Mouse (Mus musculus): ENCODE measurements around the gene Mgmt.

Gene Mgmt

DNA sequence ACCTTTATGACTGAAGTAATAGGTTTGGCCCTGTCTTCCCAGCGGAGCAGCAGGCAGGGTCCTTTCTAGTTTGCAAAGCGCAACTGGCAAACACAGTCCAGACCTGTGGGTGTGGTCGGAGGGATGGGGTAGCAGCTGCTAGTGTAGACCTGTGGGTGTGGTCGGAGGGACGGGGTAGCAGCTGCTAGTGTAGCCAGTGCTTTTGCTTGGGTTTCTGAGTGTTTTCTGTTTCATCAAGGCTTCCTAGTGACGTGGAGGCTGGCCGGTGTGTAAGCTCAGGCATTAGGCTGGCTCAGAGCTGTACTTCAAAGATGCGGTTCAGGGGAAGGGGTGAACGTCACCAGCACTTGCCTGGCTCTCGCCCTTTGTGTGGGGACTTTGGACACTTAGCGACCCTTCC lies 106.3 kb downstream of the Mgmt start:
- no peak for DNase-seq (ENCODE audit: inconsistent age in 2 of 2, low spot score in 1 of 2)

DNA sequence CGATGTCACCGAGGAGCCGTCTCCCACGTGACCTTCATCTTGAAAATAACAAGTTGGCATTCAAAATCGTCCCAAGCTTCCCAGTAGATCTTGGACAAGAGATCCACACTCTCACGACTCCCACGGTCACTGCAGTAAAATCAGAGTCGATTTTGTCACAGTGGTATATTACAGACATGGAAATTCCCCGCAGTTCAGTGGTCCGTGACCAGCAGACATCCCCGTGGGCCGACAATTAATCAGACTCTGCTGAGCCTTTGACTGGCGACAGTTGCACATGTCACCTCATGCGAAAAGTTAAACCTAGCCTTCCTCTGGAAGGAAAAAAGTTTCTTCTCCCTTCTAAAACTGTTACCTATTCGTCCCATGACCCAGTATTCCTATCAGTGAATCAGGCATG lies 106.8 kb downstream of the Mgmt start:
- DNase-seq (ENCODE audit: inconsistent age in 2 of 2, low spot score in 1 of 2) = peak in 1 of 2 experiments; percentile 32

DNA sequence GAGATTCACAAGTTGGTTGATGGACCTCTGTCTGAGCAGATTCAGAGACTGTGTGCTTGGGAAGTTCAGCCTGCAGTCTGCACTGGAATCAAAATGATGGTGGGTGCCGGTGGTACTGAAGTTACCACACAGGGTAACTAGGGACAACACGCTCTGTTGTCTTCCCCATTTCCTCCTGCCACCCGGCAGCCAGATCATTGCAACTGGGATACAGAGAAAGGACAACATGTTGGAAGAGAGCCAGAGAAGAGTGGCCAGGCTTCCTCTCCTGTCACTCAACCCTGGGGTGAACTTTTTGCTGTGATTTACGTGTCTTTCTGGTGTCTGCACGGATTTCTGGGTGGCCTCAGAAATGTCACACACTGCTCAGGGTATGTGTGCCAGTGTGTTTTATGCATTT lies 107.4 kb downstream of the Mgmt start:
- peak; percentile 30 to 73 for DNase-seq (ENCODE audit: inconsistent age in 2 of 2, low spot score in 1 of 2)

DNA sequence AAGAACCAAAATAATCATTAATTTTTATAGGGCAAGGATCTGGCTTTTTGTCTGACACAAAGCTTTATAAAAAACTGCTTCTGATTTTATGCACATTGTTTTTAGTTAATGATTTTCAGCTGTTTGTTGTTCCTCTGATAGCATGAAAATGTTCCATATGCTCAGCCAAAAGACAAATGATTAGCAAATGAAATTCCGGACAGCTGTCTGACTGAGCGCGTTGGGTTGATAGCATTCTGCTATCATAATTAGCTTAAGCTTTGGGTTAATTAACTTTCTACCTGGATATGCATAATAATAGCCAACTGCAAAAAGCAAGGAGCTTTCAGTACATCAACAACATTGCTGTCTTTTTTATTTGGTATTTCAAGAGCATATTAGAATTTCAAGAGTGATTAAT lies 108.0 kb downstream of the Mgmt start:
- DNase-seq (ENCODE audit: inconsistent age in 2 of 2, low spot score in 1 of 2) = no peak

DNA sequence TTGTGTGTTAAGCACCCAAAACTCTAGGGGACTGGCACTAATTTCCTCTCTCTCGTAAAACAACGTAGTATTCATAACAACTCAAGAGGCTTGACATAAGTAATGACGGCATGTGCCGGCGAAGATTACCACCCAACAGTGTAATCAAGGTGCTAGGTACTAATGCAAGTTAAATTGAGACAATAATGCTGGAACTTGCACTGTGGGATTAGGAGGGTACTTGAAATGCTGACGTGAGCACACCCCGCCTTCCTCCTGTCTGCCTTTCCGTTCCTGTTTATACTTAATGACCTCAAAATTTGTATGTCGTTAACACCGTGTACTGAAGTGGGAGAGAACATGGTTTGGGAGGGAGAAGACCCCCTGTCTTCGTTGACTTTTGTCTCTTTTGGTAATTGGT lies 110.9 kb downstream of the Mgmt start:
- no peak for DNase-seq (ENCODE audit: inconsistent age in 2 of 2, low spot score in 1 of 2)

DNA sequence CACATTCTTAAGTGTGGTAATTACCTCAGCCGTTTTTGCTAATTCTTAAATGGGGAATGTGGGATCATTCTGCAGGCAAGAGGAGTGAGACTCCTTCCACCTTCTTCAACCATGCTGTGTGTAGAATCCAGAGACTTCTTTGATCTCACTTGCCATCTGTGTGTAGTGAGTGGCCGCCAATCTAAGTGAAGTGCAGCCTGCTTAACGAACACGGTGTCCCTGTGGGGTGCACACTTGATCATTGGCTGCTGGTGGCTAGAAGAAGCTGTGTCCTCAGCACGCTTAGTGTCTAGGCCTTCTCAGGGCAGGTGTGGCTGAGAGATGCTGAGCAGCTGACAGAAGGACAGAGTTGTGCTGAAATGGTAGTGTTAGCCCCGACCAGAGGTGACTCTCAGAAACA lies 113.9 kb downstream of the Mgmt start:
- DNase-seq (ENCODE audit: inconsistent age in 2 of 2, low spot score in 1 of 2) = no peak

DNA sequence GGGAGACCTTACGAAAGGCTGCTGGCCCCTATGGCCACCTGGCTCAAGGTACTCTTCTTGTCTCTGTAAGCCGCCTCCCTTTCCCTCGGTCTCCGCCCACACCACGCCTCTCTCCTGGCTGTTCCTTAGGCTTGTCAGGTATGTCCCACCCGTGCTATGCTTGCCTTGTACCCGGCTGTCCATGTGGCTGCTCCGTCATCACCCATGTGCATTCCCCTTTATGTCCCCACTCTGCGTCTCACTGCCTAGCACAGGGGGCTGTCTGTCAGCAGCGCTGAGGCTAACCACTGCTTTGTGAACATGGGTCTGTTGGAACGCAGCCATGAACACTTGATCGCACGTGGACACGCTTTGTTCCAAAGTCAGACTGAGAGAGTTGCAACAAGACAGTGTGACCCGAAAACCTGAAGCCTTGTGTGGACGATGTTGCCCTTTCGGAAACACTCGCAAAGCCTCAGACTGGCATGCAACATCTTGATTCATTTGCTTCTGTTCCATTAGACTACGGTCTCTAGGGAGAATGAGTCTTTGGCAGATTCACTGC lies 115.4 kb downstream of the Mgmt start:
- DNase-seq (ENCODE audit: inconsistent age in 2 of 2, low spot score in 1 of 2) = no peak

DNA sequence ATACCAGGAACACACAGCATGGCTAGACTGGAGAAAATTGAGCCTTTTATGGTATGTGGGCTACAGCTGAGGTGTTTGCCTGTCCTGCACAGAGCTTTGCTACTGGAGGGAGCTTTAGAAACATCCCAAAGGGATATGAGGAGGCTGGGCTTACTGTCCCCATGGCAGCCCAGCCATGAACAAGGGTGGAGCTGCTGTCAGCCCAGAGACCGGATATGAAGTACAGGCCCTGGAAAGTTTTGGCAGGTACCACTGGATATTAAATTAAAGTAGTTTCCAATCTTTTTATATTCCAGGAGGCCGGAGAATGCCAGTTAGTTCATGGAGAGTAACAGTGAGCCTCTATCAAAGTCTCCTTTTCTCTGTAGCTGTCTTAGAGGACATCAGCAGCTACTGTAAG lies 116.0 kb downstream of the Mgmt start:
- no peak for DNase-seq (ENCODE audit: inconsistent age in 2 of 2, low spot score in 1 of 2)

DNA sequence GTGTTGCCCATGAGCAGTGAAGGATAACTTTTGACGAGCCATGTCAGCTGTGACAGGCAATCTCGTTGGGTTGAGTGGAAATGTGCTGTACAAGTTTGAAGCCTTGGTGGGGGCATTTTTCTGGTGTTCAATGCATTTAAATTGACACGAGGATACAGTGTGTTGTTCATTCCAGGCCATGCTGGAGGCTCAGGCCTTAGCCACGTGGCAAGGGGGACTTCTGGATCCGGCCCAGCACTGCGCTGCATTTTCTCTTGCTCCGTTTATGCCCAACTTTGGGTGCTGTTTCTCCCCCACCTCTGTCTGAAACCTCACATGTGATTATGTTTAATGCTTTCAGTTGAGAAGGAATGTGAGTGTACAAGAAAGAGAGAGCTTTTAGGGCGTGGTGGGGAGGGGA lies 118.3 kb downstream of the Mgmt start:
- DNase-seq (ENCODE audit: inconsistent age in 2 of 2, low spot score in 1 of 2) = no peak

DNA sequence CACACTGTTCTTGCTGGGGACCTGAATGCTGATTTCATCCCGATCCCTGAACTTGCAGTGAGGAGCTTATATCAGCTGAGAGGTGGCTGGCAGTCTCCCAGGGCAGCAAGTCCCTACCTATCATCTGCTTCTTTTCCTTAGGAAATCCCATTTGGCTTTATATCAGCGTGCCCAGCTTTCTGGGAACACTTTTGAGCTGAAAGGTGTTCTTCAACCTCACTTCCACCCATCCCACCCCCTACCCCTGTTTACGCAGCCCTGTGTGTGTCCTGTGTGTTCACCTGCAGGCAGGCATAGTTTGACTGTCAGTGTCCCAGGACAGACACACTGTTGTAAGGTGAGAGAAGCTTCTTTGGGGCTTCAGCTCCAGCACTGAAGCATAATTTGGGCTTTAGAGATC lies 119.0 kb downstream of the Mgmt start:
- no peak for DNase-seq (ENCODE audit: inconsistent age in 2 of 2, low spot score in 1 of 2)

DNA sequence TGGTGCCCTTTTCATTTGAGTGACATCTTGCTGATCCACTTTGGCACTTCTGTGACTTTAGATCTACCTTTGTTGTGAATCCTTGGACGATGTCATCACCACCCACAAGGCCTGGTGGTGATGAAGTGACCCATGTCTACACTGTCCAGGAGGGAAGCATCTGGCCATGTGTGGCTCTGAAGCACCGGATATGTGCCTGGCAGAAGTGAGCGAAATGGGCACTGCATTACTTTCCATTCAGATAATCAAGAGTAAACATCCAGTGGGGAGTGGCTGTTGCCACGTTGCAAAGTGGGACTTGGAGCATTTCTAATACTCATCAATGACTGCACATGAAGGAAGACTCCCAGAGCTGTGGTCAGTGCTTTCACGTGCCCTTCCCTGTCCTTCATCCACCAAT lies 124.2 kb downstream of the Mgmt start:
- DNase-seq (ENCODE audit: inconsistent age in 2 of 2, low spot score in 1 of 2) = no peak

DNA sequence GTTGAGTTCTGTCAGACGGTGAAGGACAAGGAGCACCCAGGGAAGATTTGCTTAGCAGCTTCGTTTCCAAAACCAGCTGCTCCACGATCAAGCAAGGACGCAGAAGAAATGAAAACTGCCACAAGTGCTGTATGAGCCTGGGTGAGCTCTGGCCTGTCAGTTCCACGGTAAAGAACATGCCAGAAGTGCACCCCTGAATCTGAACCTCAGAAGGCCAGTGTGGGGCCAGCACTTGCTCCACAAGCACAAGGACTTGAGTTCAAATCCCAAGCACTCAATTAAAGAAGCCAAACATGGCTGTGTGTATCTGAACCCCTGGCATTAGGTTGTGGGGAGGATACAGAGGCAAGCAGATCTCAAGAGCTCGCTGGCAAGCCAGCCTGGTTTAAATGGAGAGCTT lies 125.8 kb downstream of the Mgmt start:
- DNase-seq (ENCODE audit: inconsistent age in 2 of 2, low spot score in 1 of 2) = no peak

DNA sequence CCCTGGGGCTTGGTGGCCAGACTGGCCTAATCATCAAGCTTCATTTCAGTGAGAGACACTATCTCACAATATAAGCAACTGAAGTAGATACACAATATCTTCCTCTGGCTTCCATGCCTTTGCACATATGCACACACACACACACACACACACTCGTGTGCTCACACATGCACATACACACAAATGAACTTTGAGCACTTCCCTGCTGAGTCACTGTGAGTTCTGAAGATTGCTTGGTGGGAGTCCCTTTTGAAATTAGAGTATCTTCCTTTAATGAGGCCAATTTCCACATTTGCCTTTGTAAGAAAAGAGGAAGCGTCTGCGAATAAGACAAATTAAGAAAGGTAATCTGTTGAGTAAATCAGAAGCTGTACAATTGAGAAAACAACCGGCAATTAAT lies 136.4 kb downstream of the Mgmt start:
- no peak for DNase-seq (ENCODE audit: inconsistent age in 2 of 2, low spot score in 1 of 2)

DNA sequence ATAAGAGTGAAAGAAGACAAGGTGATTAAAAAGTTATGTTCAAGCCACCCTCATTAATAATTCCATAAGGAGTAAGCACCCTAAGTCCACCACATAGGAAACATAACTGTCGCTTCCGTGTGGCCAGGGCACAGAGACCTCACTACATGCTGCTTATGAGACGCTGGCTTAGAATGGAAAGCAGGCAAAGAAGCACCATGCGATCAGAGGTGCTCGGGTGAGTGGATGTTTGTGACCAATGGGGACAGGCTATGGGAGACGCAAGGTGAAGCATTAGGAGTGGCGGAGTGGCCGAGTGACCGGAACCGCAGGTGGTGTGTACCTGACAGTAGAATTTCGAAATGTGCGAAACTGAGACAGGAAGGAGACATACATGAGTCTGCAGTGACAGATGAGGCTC lies 138.8 kb downstream of the Mgmt start:
- no peak for DNase-seq (ENCODE audit: inconsistent age in 2 of 2, low spot score in 1 of 2)

DNA sequence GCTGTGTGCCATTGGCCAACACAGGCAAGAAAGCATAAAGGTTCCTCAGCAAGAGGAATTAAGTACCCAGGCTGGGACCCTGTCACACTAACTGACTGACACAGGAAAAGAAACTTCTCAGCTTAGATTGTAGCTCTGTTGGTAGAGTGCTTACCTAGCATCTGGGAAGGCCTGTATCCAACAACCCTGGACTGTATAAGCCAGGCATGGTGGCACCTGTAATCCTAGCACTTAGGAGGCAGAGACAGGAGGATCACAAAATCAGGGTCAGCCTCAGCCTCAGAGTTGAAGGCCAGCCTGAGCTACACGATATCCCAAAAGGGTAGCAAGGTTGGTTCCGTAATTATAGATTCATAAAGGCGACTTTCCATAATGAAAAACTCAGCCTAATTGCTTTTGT lies 140.6 kb downstream of the Mgmt start:
- DNase-seq (ENCODE audit: inconsistent age in 2 of 2, low spot score in 1 of 2) = no peak

DNA sequence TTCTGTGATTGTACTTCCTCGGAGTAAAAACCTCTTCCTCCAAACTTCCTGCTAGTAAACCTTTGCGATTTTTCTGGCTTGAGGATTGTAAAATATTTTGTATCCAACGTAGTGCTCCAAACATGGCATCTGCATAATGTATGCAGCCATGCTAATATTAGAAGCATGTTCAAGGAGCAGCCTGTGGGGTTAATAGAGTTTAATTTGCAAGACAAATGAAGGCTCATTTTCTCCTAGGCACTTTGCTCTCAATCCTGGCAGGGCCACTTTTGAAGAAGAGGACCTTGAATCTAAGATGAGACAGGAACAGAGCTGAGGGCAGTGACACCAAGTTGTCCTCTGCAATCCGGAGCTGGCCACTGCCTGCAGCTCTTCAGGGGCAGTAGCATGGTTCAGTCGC lies 141.5 kb downstream of the Mgmt start:
- DNase-seq (ENCODE audit: inconsistent age in 2 of 2, low spot score in 1 of 2) = no peak

DNA sequence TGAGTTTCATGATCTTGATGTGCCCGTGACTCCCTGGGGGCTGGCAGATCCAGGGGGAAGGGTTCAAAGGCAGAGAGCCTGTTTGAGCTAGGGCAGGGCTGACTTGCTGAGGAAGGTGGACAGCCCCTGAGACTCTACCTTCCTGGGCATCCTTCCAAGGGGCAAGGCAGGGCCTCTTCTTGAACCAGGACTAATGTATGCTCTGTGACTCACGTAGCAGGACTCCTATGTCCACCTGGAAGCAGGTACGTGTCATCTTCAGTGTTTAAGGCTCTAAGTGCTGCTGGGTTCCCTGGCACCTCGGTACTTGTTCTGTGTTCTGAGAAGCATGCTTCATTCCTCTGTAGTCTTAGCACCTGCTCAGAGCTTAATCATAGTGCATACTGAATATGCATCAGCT lies 143.1 kb downstream of the Mgmt start:
- no peak for DNase-seq (ENCODE audit: inconsistent age in 2 of 2, low spot score in 1 of 2)

DNA sequence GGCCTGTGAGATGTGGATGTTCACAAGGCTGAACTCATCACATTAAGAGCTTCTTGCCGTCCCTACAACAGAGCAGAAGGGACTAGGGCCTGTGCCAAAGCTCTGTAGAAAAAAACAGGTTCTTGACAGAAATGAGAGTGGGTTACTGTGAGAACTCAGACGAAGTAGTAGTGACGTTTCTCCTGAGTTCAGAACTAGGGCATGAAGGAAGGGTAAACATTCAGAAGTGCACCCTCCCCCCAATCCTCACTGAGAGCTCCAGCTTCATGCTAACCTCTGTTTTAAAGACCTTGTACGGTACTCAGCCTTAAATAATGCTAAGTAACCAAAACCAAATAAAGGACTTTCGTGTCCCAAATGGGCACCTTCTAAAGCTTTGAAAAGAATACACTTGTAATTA lies 143.5 kb downstream of the Mgmt start:
- DNase-seq (ENCODE audit: inconsistent age in 2 of 2, low spot score in 1 of 2) = no peak

DNA sequence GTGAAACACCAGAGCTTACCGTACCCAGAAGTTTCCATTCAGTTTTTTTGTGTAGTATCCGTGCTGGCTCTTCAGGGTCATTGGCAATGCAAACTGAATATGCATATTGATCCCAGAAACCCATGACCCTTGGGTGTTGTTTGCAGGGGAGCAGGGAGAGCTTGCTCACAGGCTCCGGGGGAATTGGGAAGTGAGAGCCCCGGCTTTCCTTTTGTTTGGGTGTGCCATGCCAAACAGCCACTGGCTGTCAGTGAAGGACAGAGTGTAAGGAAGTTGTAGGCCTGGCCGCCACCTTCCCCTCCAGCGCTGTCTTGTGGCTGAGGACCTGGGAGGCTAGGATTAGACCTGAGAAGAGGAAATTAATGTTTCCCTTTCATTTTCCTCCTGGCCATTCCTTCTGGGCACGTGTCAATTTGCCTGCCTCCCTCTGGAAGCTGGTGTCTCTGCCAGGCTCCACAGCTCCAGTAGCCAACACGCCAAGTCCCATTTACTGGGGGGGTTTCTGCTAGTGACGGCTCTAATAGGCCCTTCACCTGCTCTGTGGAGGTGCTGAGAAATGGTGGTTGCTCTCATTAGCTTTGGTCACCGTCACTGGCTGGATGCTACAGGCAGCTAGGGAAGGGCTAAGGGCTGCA lies 144.0 kb downstream of the Mgmt start:
- no peak for DNase-seq (ENCODE audit: inconsistent age in 2 of 2, low spot score in 1 of 2)

DNA sequence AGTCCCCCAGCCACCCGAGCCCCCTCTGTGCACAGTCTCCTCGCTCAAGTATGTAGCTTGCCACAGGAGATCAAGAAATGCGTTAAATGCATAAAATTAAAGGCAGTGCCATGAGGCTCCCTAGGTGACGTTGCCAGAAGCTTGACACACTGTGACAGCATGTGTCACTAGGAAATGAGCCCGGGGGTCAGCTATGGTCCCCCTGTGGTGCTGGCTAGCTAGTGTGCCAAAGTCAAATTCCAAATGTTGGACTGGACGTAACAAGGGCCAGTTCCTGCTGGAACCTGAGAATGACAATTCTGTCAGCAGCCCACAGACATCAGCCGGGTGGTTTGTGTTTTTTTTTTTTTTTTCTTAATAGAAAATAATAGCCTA lies 144.5 kb downstream of the Mgmt start:
- DNase-seq (ENCODE audit: inconsistent age in 2 of 2, low spot score in 1 of 2) = no peak

DNA sequence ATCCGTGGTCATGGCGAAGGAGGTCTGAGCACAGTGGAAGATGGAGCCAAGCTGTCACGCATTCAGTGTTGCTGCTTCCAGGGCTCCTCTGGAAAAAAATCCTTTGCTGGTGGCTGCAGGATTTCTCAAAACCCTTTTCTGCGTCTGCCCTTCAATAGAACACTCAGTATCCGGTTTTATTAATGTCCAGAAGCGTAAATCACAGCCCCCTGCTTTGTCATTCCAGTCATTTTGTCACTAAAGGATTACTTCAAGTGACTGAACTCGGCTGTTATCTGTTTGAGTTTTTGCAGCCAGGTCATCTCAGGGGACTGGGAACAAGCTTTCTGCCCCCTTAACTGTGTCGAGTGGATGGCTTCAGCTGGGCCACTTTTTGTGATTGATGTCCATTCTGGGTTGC lies 146.2 kb downstream of the Mgmt start:
- no peak for DNase-seq (ENCODE audit: inconsistent age in 2 of 2, low spot score in 1 of 2)

DNA sequence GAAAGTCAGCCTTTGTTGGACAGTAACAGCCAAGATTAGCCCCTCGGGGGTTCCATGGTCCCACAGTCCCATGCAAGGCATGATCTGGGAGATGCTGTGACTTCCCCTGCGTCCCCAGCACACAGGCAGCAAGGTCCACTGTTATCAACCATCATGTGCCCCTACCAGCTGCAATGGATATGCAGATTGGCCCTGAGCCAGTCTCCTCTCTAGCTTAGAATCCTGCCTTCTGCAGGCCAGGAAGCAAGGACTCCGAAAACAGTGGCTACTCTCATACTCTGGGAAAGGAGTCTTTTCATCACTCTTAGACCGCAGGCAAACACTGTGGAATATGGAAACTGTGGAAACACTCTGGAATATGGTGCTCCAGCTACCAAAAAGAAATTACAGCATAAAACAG lies 152.5 kb downstream of the Mgmt start:
- no peak for DNase-seq (ENCODE audit: inconsistent age in 2 of 2, low spot score in 1 of 2)

DNA sequence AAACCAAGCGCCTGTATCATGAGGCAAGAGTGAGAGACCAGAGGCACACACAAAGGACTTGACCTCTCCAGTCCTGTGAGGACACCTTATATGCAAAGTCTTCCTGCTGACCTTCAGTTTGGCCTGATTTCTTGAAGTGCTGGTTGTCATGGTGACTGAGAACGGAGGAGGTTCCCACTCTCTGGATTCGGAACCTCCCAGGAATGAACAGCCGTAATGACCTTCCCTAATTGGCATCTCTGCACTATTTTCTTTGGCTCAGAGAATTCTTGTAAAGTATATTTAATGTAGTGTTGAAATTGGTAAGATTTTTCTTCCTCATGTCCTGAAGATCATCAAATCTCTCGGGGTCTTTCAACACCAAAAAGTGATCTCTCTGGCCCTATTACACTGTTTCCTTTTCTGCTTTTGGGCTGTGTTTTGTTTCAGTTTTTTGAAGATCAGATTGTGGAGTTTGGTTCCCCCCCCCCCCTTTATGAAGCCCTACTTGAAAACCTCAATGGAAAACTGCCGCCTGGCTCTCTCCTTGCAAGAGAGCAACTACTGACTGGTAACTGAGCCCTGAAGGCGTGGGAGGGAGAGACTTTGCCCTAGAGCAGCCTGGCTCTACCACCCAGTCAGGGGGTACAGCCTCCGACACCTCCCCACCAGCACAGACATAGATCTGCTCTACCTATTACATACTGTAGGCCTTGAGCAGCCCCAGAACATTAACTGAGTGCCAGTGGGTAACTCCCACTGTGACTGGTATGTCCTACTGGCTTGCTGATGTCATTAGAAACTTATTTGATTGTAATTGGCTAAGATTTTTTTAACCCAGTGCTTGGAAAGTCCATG lies 153.9 kb downstream of the Mgmt start:
- DNase-seq (ENCODE audit: inconsistent age in 2 of 2, low spot score in 1 of 2) = peak; percentile 17 to 64
